Mouse (Mus musculus) lung, postnatal 10 days (tissue): ENCODE data around the gene Tpcn1.

ENCODE experiments used
- DNase-seq: peaks from one replicate; pipeline ENCODE4 v3.0.0; 2021

The Tpcn1 gene

GRCm38 (mm10) chr5:120550137-120550536 is 38.3 kb downstream of the Tpcn1 start:
- DNase-seq: no peak

DNA sequence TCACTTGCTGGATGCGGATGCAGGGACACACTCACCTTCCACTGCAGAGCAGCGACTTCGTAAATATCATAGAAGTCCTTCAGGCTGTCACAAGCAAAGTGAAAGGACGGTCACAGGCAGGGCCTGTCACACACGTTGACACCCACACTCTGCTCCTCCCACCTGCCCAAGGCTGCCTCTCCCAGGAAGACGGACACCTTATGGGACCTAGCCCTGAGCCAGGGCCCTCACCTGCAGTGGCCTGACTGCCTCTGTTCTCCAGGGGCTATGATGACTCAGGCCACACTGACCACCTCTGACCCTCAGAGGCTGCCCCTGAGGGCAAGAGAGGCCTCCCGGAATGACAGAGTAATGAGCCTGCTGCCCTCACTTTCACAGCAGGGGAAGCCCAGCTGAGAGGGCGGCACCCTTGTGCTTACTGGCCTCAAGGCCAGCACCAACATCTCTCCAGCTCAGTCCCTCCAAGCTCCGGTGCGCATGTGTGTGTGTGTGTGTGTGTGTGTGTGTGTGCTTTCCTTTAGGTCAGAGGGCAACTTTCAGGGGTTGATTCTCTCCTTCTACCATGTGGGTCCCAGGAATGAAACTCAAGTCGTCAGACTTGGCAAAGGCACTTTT is 40.1 kb downstream of the Tpcn1 start:
- DNase-seq: no peak

DNA sequence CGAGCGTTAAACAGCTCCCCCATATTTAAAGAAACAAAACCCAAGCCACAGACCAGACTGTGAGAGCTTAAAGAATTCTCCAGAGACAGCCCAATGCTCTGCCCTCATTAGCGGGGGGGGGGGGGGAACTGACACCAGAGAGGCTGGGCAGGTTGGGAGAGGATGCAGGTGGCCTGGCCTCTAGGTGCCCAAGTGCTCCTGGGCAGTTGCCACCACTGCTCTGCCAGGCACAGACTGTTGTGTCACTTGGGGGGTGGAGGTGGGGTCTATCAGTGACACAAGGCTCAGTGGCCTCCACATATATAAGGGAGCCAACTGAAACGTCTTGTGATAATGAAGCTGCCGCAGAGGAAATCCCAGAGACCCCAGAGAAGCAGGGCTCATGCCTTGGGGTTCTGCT is 51.8 kb downstream of the Tpcn1 start:
- DNase-seq: no peak

- DNase-seq: peak; percentile 38
Measured at GRCm38 (mm10) chr5:120536046-120536445, 52.4 kb downstream of the Tpcn1 start.

GRCm38 (mm10) chr5:120534686-120535075 is 53.8 kb downstream of the Tpcn1 start:
- no peak for DNase-seq

DNA sequence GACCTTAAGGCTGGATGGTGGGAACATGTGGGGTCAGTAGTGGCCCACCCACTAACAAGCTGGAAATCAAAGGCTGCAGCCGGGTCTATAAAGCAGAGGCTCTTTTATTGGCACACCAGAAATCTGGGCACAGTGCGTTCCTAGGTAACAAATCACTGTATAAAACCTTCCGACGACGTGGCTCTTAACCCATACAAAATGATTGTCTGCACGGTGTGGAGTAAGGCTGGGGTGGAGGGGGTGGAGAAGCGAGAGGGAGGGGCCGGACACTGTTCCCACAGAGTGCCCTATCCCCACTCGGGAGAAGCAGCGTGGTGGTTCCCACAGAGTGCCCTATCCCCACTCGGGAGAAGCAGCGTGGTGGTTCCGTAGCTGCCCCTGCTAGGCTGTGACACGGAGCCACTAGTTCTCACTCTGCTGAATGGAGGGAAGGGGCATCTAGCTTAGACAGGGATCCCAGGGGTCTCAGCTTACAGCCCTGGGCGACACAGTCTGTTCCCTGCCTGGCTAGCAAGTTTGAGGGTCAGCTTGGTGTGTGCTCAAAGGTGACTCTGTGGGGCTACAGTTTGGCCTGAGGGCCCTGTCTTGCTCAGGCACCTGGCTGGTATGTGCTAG is 54.3 kb downstream of the Tpcn1 start:
- no peak for DNase-seq

DNA sequence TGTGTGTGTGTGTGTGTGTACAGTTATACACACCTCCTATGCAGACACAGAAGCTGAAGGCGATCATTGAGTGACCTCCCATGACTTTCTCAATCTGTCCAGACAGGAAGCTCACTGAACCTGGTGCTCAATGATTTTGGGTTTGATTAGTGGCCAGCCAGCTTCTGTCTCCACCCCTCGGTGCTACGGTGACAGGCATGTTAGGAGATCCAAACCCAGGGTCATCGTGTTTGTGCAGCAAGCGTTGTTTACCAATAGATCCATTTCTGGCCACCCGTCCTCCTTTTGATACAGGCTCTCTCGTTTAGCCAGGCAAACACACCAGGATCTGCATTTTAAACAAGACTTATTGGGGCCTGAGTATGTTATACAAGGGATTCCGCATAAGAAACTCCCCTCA is 56.8 kb downstream of the Tpcn1 start:
- no peak for DNase-seq

GRCm38 (mm10) chr5:120527296-120527964 is 61.0 kb downstream of the Tpcn1 start:
- no peak for DNase-seq

DNA sequence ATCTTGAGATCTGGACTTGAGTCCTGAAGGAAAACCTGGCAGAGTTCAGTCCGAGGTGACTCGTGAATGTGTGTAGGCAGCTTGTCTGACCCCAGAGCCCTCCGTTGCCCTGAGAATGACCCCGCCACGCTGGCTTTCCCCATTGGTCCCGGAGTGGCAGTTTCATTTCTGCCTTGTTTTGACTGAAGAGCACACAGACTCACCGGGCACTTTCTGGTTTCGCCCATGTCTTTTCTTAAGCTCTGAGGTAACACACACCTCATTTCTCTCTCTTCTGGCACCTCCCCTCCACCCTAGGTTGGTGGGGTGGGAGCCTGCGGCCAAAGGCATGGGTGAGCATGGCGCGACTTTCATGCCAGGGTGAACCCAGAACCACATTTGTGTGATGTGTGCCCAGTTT is 62.2 kb downstream of the Tpcn1 start:
- DNase-seq: no peak

- DNase-seq: no peak
Measured at GRCm38 (mm10) chr5:120525737-120526136, 62.7 kb downstream of the Tpcn1 start.

DNA sequence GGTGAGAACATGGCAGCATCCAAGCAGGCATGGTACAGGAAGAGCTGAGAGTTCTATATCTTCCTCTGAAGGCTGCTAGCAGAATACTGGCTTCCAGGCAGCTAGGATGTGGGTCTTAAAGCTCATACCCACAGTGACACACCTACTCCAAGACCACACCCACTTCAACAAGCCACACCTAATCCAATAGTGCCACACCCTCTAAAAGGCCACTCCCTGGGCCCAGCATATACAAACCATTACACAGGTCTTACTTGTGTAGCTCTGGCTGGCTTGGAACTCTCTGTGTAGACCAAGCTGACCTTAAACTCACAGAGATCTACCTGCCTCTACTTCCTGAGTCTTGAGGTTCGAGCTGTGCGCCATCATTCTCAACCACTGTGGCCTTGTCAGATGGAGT is 63.7 kb downstream of the Tpcn1 start:
- no peak for DNase-seq

GRCm38 (mm10) chr5:120522649-120523048 is 65.8 kb downstream of the Tpcn1 start:
- peak; percentile 42 for DNase-seq

GRCm38 (mm10) chr5:120517552-120517951 is 70.9 kb downstream of the Tpcn1 start:
- peak; percentile 42 for DNase-seq

DNA sequence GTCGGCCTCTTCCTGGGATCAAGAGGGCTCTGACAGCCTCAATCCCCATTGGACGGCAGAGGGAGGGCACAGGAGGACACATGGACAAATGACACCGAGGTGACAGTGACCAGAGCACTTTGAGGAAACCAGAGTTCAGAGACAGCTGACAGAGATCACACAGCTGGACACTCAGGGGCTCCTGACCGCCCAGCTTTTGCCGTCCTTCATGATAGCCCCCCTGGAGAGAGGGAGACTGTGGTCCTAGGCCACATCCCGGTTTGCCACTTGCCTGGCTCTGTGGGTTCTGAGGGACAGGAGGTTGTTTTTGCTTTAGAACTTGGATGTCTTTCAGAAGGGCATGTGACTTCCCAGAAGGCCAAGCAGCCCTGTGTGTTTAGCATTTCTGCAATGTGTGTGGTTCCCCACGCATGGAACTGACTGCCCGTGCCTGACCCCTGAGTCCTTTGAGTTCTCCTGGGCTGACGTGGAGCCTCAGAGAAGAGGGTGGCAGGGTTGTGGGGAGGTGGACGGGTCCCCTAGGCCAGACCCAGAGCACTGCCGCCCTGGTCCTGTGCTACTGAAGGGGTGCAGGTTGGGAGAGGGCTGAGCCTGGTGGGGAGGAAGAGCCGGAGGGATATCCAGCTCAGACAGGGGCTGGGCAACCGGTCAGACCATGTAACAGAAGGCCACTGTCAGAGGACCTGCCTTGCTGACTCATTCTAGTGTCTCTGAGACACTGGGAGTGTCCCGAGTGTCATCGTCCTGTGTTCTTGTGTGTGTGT is 72.1 kb downstream of the Tpcn1 start:
- peak; percentile 56 for DNase-seq

DNA sequence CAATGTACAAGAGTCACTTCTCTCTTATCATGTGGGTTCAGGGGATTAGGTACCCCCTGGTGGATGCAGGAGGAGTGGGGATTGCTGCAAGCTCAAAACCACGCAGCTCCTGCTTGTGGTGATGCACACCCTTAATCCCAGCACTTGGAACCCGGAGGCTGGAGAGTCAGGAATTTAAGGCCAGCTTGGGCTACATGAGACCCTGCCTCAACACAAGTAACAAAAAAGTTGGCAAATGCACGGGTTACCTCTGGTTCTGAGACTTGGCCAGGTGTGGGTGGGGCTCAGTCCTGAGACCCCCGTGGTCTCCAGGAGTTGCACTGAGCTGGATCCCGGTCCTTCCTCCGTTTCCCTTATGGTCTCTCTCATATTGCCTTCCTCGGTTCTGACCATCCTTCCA is 73.0 kb downstream of the Tpcn1 start:
- no peak for DNase-seq

DNA sequence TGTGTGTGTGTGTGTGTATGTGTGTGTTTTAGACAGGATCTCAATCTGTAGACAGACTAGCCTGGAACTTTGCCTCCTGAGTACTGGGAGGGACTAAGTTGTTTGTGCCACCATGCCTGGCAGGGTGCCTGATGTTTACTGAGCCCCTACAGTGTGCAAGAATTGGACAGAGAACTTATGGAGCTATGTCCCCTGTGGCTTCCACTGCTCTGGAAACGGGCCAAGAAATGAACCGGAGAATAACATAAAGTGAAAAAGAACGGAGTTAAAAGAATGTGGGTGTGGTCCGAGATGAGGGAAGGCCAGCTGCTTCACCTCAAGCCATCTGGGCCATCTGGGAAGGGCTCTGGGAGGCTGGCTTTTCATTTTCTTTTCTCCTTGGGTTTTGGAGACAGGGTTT is 73.7 kb downstream of the Tpcn1 start:
- peak; percentile 82 for DNase-seq

- peak; percentile 27 for DNase-seq
Measured at GRCm38 (mm10) chr5:120514031-120514677, 74.3 kb downstream of the Tpcn1 start.

DNA sequence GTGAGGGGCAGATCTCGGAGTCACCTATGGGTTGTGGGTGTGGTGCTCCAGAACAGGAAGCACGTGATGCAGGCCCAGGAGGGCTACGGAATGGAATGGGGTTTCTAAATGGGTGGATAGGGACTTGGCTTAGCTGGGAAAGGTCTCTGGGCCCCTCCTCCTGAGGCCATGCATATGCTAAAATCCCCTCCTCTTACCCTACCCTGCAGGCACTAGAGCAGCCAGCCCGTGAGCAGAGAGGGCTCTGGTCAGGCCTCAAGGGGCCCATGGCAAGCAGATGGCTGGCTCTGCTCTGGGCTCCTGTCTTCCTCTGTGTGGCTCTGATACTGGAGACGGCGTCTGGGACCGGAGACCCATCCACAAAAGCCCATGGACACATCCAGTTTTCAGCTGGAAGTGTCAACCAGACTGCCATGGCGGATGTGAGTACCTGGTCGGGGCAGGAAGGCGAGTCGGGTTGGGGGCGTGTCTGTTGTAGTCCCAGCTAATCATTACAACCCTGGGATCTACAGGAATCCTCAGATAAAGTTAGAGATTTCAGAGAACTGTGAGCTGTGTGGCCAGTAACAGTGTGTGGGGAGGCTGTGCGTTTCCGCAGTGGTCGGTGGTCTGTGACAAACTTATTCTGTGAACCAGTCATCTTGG is 75.4 kb downstream of the Tpcn1 start:
- DNase-seq: no peak

GRCm38 (mm10) chr5:120511643-120512220 is 76.7 kb downstream of the Tpcn1 start:
- peak; percentile 57 for DNase-seq

DNA sequence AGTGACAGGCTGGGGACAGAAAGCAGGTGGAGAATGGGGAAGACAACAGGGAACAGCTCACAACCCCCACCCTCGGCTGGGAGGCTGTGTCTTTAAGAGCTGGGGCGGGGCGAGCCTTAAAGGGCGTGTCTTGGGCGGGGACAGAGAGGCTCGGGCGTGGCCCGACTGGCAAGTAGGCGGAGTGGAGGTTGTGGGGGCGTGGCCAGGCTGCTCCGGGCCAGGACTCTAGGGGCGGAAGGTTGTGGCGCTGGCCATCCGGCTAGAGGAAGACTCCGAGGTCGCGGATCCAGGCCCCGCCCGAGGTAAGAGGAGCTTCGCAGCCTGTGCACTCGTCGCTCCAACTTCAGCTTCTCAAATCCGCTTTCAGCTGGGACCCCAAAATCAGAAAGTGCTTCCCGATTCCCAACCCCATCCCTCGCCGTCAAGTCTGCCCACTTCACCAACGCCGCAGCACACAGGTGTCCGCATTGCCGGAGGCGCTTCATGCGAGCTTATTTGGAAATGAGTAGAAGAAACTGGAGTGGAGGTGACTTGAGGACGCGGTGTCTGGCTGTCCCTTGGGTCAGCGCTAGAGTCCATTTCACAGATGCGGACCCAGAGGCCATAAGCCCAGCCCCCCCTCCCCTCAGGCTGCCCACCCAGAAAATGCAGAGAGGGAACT is 77.4 kb downstream of the Tpcn1 start, which contains the start of gene Slc8b1:
Slc8b1 (plus strand) TSS at position 187 of the 661 bp plus-strand sequence.
- DNase-seq: peak; percentile 97

DNA sequence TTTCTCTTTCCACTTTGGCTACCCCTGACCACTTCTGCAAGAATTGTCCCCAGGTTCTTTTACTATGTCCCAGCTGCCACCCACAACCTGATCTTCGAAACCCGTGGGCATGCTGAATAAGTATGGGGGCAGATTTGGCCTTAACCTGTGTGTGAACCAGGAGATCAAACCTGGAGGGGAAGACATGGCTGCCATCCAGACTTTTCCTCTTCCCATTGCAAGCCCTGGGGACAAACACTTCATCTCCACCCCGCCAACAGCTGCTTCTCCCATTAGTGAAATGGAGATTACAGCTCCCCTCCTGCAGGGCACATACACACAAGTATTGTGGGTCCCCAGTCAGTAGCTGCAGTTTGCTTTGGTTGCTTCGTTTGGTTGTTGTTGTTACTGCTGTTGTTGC is 81.2 kb downstream of the Tpcn1 start:
- DNase-seq: peak; percentile 39

DNA sequence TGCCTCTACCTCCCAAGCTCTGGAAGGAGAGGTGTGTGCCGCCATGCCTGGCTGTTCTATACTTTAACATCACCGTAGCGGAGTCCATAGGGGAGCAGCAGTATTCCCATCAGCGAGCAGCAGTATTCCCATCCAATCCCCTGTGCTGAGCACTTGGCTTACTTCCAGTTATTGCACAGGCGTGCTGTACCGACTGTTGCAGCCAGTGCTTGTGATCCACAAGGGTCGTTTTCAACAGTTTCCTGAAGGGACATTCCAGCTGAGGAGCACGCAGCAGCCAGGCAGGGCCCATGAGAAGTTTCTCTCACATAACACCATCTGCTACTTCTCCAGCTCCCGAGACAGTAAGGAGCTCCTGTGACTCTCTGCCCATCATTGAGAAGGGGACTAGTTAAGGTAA is 82.0 kb downstream of the Tpcn1 start:
- no peak for DNase-seq
